Mouse (Mus musculus): ENCODE measurements around the gene BC005624.
A peak's percentile ranks its signal among the peaks of the same experiment; 100 is the strongest.

The BC005624 gene

GRCm38 (mm10) chr2:30927844-30928628, 54.0 kb downstream of the BC005624 start:
- peak; percentile 68 for DNase-seq

GRCm38 (mm10) chr2:30927151-30927781, 54.7 kb downstream of the BC005624 start:
- DNase-seq = no peak

GRCm38 (mm10) chr2:30926381-30926780, 55.6 kb downstream of the BC005624 start:
- no peak for DNase-seq

- DNase-seq = no peak
Observed at GRCm38 (mm10) chr2:30925181-30925580, 56.8 kb downstream of the BC005624 start.

- no peak for DNase-seq
Observed at GRCm38 (mm10) chr2:30923099-30923498, 58.9 kb downstream of the BC005624 start.

Measured in cerebellum, adult 11 months (tissue).